Mouse (Mus musculus) cortical plate, adult 2 months (tissue): ENCODE measurements around the gene Pde9a. TPM values are rescaled to one million over a fixed set of nuclear protein-coding genes. Genes with fewer than 3 reads are reported as not detected.

Experiments
- H3K27ac ChIP-seq: fragments of 200-500 bp; 2 replicates; pipeline ENCODE4 v1.5.1; 2012; ENCODE audit warnings: low read length, control low read depth, inconsistent platforms; ENCODE audit not compliant: insufficient read depth
- H3K4me1 ChIP-seq: fragments of 200-500 bp; 2 replicates; pipeline ENCODE4 v1.6.1; 2011; ENCODE audit warnings: low read length; ENCODE audit not compliant: control insufficient read depth, insufficient read depth
- H3K4me3 ChIP-seq: fragments of 200-500 bp; 2 replicates; pipeline ENCODE4 v1.5.1; 2011; ENCODE audit warnings: mild to moderate bottlenecking, low read length, control low read depth; ENCODE audit not compliant: insufficient read depth
- CTCF ChIP-seq: fragments of 200-500 bp; IDR thresholded peaks from 2 replicates; pipeline ENCODE4 v1.5.1; 2011; ENCODE audit warnings: mild to moderate bottlenecking, control low read depth, low read length; ENCODE audit not compliant: insufficient read depth; ENCODE audit errors: extremely low read depth
- POLR2A ChIP-seq: fragments of 200-500 bp; IDR thresholded peaks from 2 replicates; pipeline ENCODE4 v1.6.1; 2011; ENCODE audit warnings: mild to moderate bottlenecking, low read length, control low read depth; ENCODE audit not compliant: insufficient read depth; ENCODE audit errors: extremely low read depth
- polyA plus RNA-seq: library from polyadenylated mRNA; depleted of rRNA; stranded (reverse); fragments of >200 nt; gene quantifications from 2 replicates; pipeline ENCODE4 v1.2.3, GENCODE M21; 2012

Gene Pde9a
- polyA plus RNA-seq, 1 experiment = 26.9 TPM

GRCm38 (mm10) chr17:31479108-31479844, 93.3 kb downstream of the Pde9a start:
- H3K27ac ChIP-seq = no peak overlapping the region
- no peak overlapping the region for H3K4me3 ChIP-seq
- no peaks in the 10 kb centered on the region for H3K4me1 ChIP-seq
- TF ChIP-seq CTCF (no peak), POLR2A (no peak)

GRCm38 (mm10) chr17:31486616-31487198, 100.7 kb downstream of the Pde9a start:
- no peak for TF ChIP-seq CTCF
- TF ChIP-seq POLR2A = no peak
- H3K4me3 ChIP-seq = no peak overlapping the region
- H3K27ac ChIP-seq = no peak overlapping the region
- H3K4me1 ChIP-seq = peaks cover 2% of the 10 kb centered on the region

GRCm38 (mm10) chr17:31487433-31488060, 101.5 kb downstream of the Pde9a start:
- TF ChIP-seq POLR2A (no peak), CTCF (no peak)
- peaks cover 2% of the 10 kb centered on the region for H3K4me1 ChIP-seq
- no peak overlapping the region for H3K27ac ChIP-seq
- no peak overlapping the region for H3K4me3 ChIP-seq

GRCm38 (mm10) chr17:31491355-31491754, 105.3 kb downstream of the Pde9a start:
- TF ChIP-seq POLR2A (no peak), CTCF (no peak)
- H3K4me3 ChIP-seq = no peak overlapping the region
- no peak overlapping the region for H3K27ac ChIP-seq
- peaks cover 2% of the 10 kb centered on the region for H3K4me1 ChIP-seq

GRCm38 (mm10) chr17:31492416-31492815, 106.4 kb downstream of the Pde9a start:
- no peaks in the 10 kb centered on the region for H3K4me1 ChIP-seq
- H3K4me3 ChIP-seq = no peak overlapping the region
- no peak for TF ChIP-seq POLR2A
- TF ChIP-seq CTCF = peak; percentile 97
- no peak overlapping the region for H3K27ac ChIP-seq

- no peak overlapping the region for H3K27ac ChIP-seq
- H3K4me1 ChIP-seq = no peaks in the 10 kb centered on the region
- no peak for TF ChIP-seq CTCF
- TF ChIP-seq POLR2A = no peak
- H3K4me3 ChIP-seq = no peak overlapping the region
Observed at GRCm38 (mm10) chr17:31494989-31495388, 109.0 kb downstream of the Pde9a start.

- TF ChIP-seq POLR2A (no peak), CTCF (no peak)
- H3K4me1 ChIP-seq = no peaks in the 10 kb centered on the region
- H3K4me3 ChIP-seq = no peak overlapping the region
- H3K27ac ChIP-seq = no peak overlapping the region
Observed at GRCm38 (mm10) chr17:31497726-31498125, 111.7 kb downstream of the Pde9a start.

- no peak overlapping the region for H3K27ac ChIP-seq
- TF ChIP-seq POLR2A (no peak), CTCF (no peak)
- H3K4me1 ChIP-seq = peaks cover 4% of the 10 kb centered on the region; the same call in 1 of the 2 replicates
- H3K4me3 ChIP-seq = no peak overlapping the region
Observed at GRCm38 (mm10) chr17:31499725-31500124, 113.7 kb downstream of the Pde9a start.

- H3K27ac ChIP-seq = no peak overlapping the region
- peaks cover 4% of the 10 kb centered on the region; the same call in 1 of the 2 replicates for H3K4me1 ChIP-seq
- H3K4me3 ChIP-seq = no peak overlapping the region
- TF ChIP-seq CTCF = no peak
- TF ChIP-seq POLR2A = no peak
Observed at GRCm38 (mm10) chr17:31500416-31500815, 114.4 kb downstream of the Pde9a start.
